Mouse (Mus musculus) thymus, adult 2 months (tissue): ENCODE data around the gene Ttc7b.

Experiments
- CTCF ChIP-seq: fragments of 200-500 bp; IDR thresholded peaks from 2 replicates; pipeline ENCODE4 v1.5.1; 2012; ENCODE audit warnings: mild to moderate bottlenecking, control low read depth, low read length, moderate library complexity, borderline replicate concordance; ENCODE audit not compliant: control insufficient read depth, poor library complexity, insufficient read depth; ENCODE audit errors: extremely low read depth
- POLR2A ChIP-seq: fragments of 200-500 bp; IDR thresholded peaks from 2 replicates; pipeline ENCODE4 v1.6.1; 2012; ENCODE audit warnings: mild to moderate bottlenecking, low read length, control low read depth, moderate library complexity; ENCODE audit not compliant: control insufficient read depth, poor library complexity, insufficient read depth; ENCODE audit errors: extremely low read depth

DNA sequence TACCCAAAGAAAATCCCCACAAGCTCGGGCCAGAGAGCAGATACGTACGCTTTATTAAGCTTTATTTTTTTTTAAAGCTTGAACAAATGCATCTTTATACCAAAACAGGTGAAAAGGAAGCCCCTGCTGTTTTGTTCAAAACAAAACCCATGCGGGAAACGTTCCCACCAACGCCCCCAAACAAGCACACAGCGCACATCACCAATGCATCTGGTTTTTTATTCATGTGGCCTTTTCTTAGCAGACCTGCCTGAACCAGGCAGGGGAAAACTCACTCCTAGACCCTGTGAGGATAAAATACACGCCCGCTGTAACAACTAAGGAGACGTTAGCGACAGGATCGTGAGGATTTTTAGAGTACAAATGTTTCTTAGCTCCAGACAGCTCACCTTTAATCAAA is 14.4 kb upstream of the Ttc7b start:
- TF ChIP-seq CTCF (no peak), POLR2A (no peak)
